Mouse (Mus musculus) thymus, adult 2 months (tissue): ENCODE results near the gene Pced1b. TPM values are rescaled to one million over a fixed set of nuclear protein-coding genes. Genes with fewer than 3 reads are reported as not detected.
A peak's percentile ranks its signal among the peaks of the same experiment; 100 is the strongest.

Experiments used
- DNase-seq: peaks from one replicate; pipeline ENCODE4 v3.0.0; 2021
- H3K27ac ChIP-seq: fragments of 200-500 bp; 2 replicates; pipeline ENCODE4 v1.5.1; 2012; ENCODE audit warnings: low read length, control low read depth; ENCODE audit not compliant: control insufficient read depth, insufficient read depth
- H3K27me3 ChIP-seq: fragments of 200-500 bp; 2 replicates; pipeline ENCODE4 v1.6.1; 2012; ENCODE audit warnings: mild to moderate bottlenecking, low read length, moderate library complexity, mixed read lengths; ENCODE audit not compliant: control insufficient read depth, insufficient read depth
- H3K36me3 ChIP-seq: fragments of 200-500 bp; 2 replicates; pipeline ENCODE4 v1.6.1; 2012; ENCODE audit warnings: mild to moderate bottlenecking, low read length, moderate library complexity; ENCODE audit not compliant: control insufficient read depth, insufficient read depth
- H3K4me1 ChIP-seq: fragments of 200-500 bp; replicated peaks from 2 replicates; pipeline ENCODE4 v1.6.1; 2012; ENCODE audit warnings: low read length; ENCODE audit not compliant: control insufficient read depth, insufficient read depth
- H3K4me3 ChIP-seq: fragments of 200-500 bp; 2 replicates; pipeline ENCODE4 v1.5.1; 2012; ENCODE audit warnings: mild to moderate bottlenecking, low read length, control low read depth, moderate library complexity; ENCODE audit not compliant: control insufficient read depth, insufficient read depth
- CTCF ChIP-seq: fragments of 200-500 bp; IDR thresholded peaks from 2 replicates; pipeline ENCODE4 v1.5.1; 2012; ENCODE audit warnings: mild to moderate bottlenecking, control low read depth, low read length, moderate library complexity, borderline replicate concordance; ENCODE audit not compliant: control insufficient read depth, poor library complexity, insufficient read depth; ENCODE audit errors: extremely low read depth
- POLR2A ChIP-seq: fragments of 200-500 bp; IDR thresholded peaks from 2 replicates; pipeline ENCODE4 v1.6.1; 2012; ENCODE audit warnings: mild to moderate bottlenecking, low read length, control low read depth, moderate library complexity; ENCODE audit not compliant: control insufficient read depth, poor library complexity, insufficient read depth; ENCODE audit errors: extremely low read depth
- WGBS: fragments of 180-500 bp; shearing (Covaris S2); methylation state at CpG from one replicate; pipeline ENCODE4 v1.1.7; 2018; 5-methylcytosine and 5-hydroxymethylcytosine counted together
- polyA plus RNA-seq: library from polyadenylated mRNA; depleted of rRNA; stranded (reverse); fragments of >200 nt; gene quantifications from 2 replicates; pipeline ENCODE4 v1.2.3, GENCODE M21; 2012

Pced1b gene
- polyA plus RNA-seq, 1 experiment = 26.7 TPM

DNA sequence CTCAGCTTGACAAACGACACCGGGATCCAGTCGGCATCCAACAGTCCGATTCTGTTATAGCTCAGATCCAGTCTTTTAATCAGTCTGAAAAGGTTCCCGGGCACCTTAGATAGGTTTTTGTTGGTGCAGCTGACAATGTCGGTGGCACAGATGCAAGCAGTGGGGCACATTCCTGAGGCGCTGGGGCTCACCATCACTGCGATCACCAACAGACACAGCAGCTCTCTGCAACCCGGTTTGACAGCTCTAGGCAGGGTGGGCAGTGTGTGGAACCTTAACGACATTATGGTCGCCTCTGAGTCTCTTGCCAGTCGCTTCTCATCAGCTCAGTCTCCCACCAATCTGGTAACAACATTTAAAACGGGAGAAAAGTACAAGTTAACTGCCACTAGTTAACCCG is 651 bp upstream of the Pced1b start:
- peaks cover 5% of the 10 kb centered on the region; the same call in 1 of the 2 replicates for H3K27me3 ChIP-seq
- H3K36me3 ChIP-seq = no peaks in the 10 kb centered on the region
- no peak overlapping the region for H3K27ac ChIP-seq
- H3K4me3 ChIP-seq = 0 out of 2 replicates have a peak overlapping the region, but pooled peaks have one; percentile 6
- 30% methylated on average over 14 of the region's 14 CpGs for WGBS
- TF ChIP-seq CTCF = no peak
- no peak for TF ChIP-seq POLR2A
- DNase-seq = no peak
- peaks cover 2% of the 10 kb centered on the region; the same call in 1 of the 2 replicates for H3K4me1 ChIP-seq

GRCm38 (mm10) chr15:97247791-97248161 is 869 bp downstream of the Pced1b start:
- under 1% methylated on average over 14 of the region's 14 CpGs for WGBS
- TF ChIP-seq POLR2A (no peak), CTCF (no peak)
- no peaks in the 10 kb centered on the region for H3K36me3 ChIP-seq
- DNase-seq = no peak
- peaks cover 5% of the 10 kb centered on the region; the same call in 1 of the 2 replicates for H3K27me3 ChIP-seq
- H3K4me3 ChIP-seq = peak overlapping the region; percentile 91
- peaks cover 14% of the 10 kb centered on the region for H3K4me1 ChIP-seq
- peak overlapping the region; percentile 76 for H3K27ac ChIP-seq

GRCm38 (mm10) chr15:97248296-97248695 is 1.4 kb downstream of the Pced1b start:
- no peak for TF ChIP-seq POLR2A
- TF ChIP-seq CTCF = no peak
- Histone ChIP-seq H3K4me3 (peak overlapping the region; percentile 91), H3K27ac (no peak overlapping the region; the same call in 1 of the 2 replicates), H3K4me1 (peaks cover 18% of the 10 kb centered on the region), H3K36me3 (no peaks in the 10 kb centered on the region), H3K27me3 (peaks cover 5% of the 10 kb centered on the region; the same call in 1 of the 2 replicates)
- DNase-seq = no peak
- WGBS = 0% methylated on average over 8 of the region's 8 CpGs

GRCm38 (mm10) chr15:97249322-97249721 is 2.4 kb downstream of the Pced1b start:
- DNase-seq = no peak
- Histone ChIP-seq H3K4me1 (peaks cover 18% of the 10 kb centered on the region), H3K4me3 (no peak overlapping the region), H3K36me3 (no peaks in the 10 kb centered on the region), H3K27ac (no peak overlapping the region), H3K27me3 (peaks cover 5% of the 10 kb centered on the region; the same call in 1 of the 2 replicates)
- WGBS = 96% methylated on average over 10 of the region's 10 CpGs
- TF ChIP-seq CTCF (no peak), POLR2A (no peak)

DNA sequence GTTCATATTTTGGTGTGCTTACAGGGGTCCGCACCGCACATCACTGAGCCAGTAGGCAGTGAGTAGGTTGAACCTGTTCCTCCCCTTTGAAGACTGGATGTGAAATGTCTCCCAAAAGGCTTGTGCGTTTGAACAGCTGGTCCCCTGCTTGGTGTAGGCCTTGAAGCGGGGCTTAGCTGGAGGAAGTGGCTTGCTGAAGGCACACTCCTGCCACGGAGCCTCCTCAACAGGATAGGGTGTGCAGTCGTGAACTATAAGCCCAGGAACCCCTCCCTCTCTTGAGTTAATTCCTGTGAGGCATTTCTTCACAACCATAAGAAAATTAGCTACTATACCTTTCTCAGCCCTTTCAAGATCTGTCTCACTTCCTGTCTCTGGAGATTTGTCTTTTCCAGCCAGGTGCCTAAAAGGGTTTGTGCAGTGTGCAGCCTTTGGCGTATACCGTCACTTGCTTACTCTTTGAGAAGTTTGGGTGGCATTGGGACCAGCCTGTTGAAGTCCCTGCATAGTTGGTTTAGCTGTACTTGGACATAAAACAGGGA is 5.7 kb downstream of the Pced1b start:
- Histone ChIP-seq H3K36me3 (no peaks in the 10 kb centered on the region), H3K27me3 (no peaks in the 10 kb centered on the region; the same call in 1 of the 2 replicates), H3K4me3 (no peak overlapping the region), H3K27ac (peak overlapping the region; percentile 19), H3K4me1 (peaks cover 18% of the 10 kb centered on the region)
- TF ChIP-seq CTCF (no peak), POLR2A (no peak)
- 16% methylated on average over 8 of the region's 8 CpGs for WGBS
- DNase-seq = peak; percentile 60

DNA sequence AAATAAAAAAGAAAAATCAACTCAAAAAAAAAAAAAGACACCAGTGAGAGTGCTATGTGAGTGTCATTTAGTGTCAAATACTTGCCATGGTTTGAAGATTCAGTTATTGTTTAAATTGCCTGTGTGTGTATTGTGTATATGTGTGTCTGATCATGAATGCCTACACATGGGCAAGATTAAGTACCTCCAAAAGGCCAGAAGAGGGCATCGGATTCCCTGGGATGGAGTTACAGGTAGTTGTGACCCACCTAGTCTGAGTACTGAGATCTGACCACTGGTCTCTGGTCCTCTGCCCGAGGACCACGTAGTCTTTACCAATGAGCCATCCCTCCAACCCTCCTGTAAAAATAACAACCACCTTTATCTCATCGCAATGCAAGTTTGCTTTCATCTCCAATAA is 7.5 kb downstream of the Pced1b start:
- no peak overlapping the region for H3K4me3 ChIP-seq
- H3K36me3 ChIP-seq = no peaks in the 10 kb centered on the region
- peaks cover 16% of the 10 kb centered on the region for H3K4me1 ChIP-seq
- TF ChIP-seq POLR2A = no peak
- TF ChIP-seq CTCF = no peak
- DNase-seq = no peak
- 96% methylated on average over 4 of the region's 4 CpGs for WGBS
- H3K27ac ChIP-seq = no peak overlapping the region
- no peaks in the 10 kb centered on the region; the same call in 1 of the 2 replicates for H3K27me3 ChIP-seq
